Mouse (Mus musculus) liver, embryonic 14.5 days (tissue): ENCODE results near the gene Prss33. TPM values are rescaled to one million over a fixed set of nuclear protein-coding genes. Genes with fewer than 3 reads are reported as not detected.
A peak's percentile ranks its signal among the peaks of the same experiment; 100 is the strongest.

Source experiments
- ATAC-seq: fragments of 200-750 bp; cut with Nextera tagmentation; 2 replicates; pipeline ENCODE4 v1.8.0; 2017; ENCODE audit warnings: moderate number of reproducible peaks, mild to moderate bottlenecking, moderate library complexity; ENCODE audit not compliant: insufficient read depth
- DNase-seq, 3 experiments: peaks; one replicate each; pipeline ENCODE4 v3.0.0-alpha.2; 2012 to 2013; ENCODE audit warnings: low read depth in 3 of 3, low spot score in 3 of 3
- H3K27ac ChIP-seq: fragments of 300-500 bp; sonication (generic); 2 replicates; pipeline ENCODE4 v1.5.1; 2014; ENCODE audit warnings: moderate library complexity, mild to moderate bottlenecking, control low read depth, inconsistent platforms
- H3K27me3 ChIP-seq: fragments of 300-500 bp; sonication (generic); 2 replicates; pipeline ENCODE4 v1.6.1; 2014; ENCODE audit warnings: mild to moderate bottlenecking, low read length, moderate library complexity; ENCODE audit not compliant: control insufficient read depth, insufficient read depth
- H3K36me3 ChIP-seq: fragments of 300-500 bp; sonication (generic); replicated peaks from 2 replicates; pipeline ENCODE4 v1.6.1; 2014; ENCODE audit warnings: low read depth; ENCODE audit not compliant: control insufficient read depth, insufficient read depth
- H3K4me1 ChIP-seq, 2 experiments: fragments of 200-500 bp in 1 of 2; fragments of 300-500 bp in 1 of 2; sonication (generic) in 1 of 2; replicated peaks; 2 replicates each; pipeline ENCODE4 v1.6.1; 2012 to 2014; ENCODE audit warnings: antibody characterized with exemption in 1 of 2, inconsistent platforms in 1 of 2, low read length in 1 of 2; ENCODE audit not compliant: control insufficient read depth in 2 of 2, insufficient read depth in 2 of 2
- H3K4me2 ChIP-seq: fragments of 300-500 bp; sonication (generic); 2 replicates; pipeline ENCODE4 v1.6.1; 2014; ENCODE audit warnings: low read depth, mild to moderate bottlenecking, control low read depth, moderate library complexity
- H3K4me3 ChIP-seq, 2 experiments: fragments of 200-500 bp in 1 of 2; fragments of 300-500 bp in 1 of 2; sonication (generic) in 1 of 2; 2 replicates each; pipeline ENCODE4 v1.5.1; 2012 to 2014; ENCODE audit warnings: low read depth in 2 of 2, low read length in 2 of 2, mild to moderate bottlenecking in 2 of 2, control low read depth in 1 of 2, inconsistent platforms in 1 of 2, moderate library complexity in 1 of 2; ENCODE audit not compliant: insufficient read depth in 1 of 2
- H3K9ac ChIP-seq: fragments of 300-500 bp; sonication (generic); replicated peaks from 2 replicates; pipeline ENCODE4 v1.6.1; 2014; ENCODE audit warnings: mild to moderate bottlenecking, control low read depth, moderate library complexity
- H3K9me3 ChIP-seq: fragments of 300-500 bp; sonication (generic); 2 replicates; pipeline ENCODE4 v1.6.1; 2016; ENCODE audit warnings: low read length, mixed read lengths; ENCODE audit not compliant: control insufficient read depth
- CTCF ChIP-seq: IDR thresholded peaks from 2 replicates; pipeline ENCODE4 v1.5.1; 2016; ENCODE audit warnings: antibody characterized with exemption, low read depth, control low read depth
- EP300 ChIP-seq: IDR thresholded peaks from 2 replicates; pipeline ENCODE4 v1.6.1; 2016; ENCODE audit warnings: antibody characterized with exemption, low read depth
- WGBS: fragments of 180-500 bp; shearing (Covaris S2); extraction: QIAGEN DNeasy Blood & Tissue Kit; methylation state at CpG from one replicate; pipeline ENCODE4 v1.1.7; 2014; ENCODE audit not compliant: insufficient replicate concordance; 5-methylcytosine and 5-hydroxymethylcytosine counted together
- polyA plus RNA-seq, 2 experiments: library from polyadenylated mRNA; depleted of rRNA in 1 of 2; stranded (reverse) in 1 of 2; unstranded in 1 of 2; fragments of >200 nt; fragmentation: Nextera tagmentation in 1 of 2; extraction: Ambion mirVana in 1 of 2; gene quantifications; 2 replicates each; pipeline versions ENCODE4 v1.2.1 to v1.2.3; 2012 to 2014

The Prss33 gene
- polyA plus RNA-seq, 2 experiments, result not detected

GRCm38 (mm10) chr17:23803366-23804041 lies 32.4 kb downstream of the Prss33 start:
- Histone ChIP-seq H3K9me3 (no peaks in the 10 kb centered on the region), H3K4me1 (peaks cover 8 to 13% of the 10 kb centered on the region in 2 experiments), H3K27me3 (no peaks in the 10 kb centered on the region), H3K36me3 (peaks cover 18% of the 10 kb centered on the region), H3K27ac (peak overlapping the region; percentile 93), H3K9ac (peak overlapping the region; percentile 99), H3K4me3 (peak overlapping the region; percentile 90), H3K4me2 (peak overlapping the region; percentile 91)
- under 1% methylated on average over 79 of the region's 83 CpGs for WGBS
- peak; percentile 78 to 82 (median 79) for DNase-seq
- peak; percentile 74 for ATAC-seq
- TF ChIP-seq CTCF (no peak), EP300 (no peak)

GRCm38 (mm10) chr17:23802746-23803365 lies 33.0 kb downstream of the Prss33 start:
- Histone ChIP-seq H3K36me3 (peaks cover 11% of the 10 kb centered on the region), H3K4me2 (peak overlapping the region; percentile 91), H3K9me3 (no peaks in the 10 kb centered on the region), H3K27ac (peak overlapping the region; percentile 93), H3K4me1 (peaks cover 8 to 13% of the 10 kb centered on the region in 2 experiments), H3K9ac (peak overlapping the region; percentile 99), H3K4me3 (peak overlapping the region; percentile 90), H3K27me3 (no peaks in the 10 kb centered on the region)
- TF ChIP-seq EP300, result peak; percentile 14; the same call in 1 of the 2 replicates
- TF ChIP-seq CTCF, result no peak
- ATAC-seq (peak; percentile 97), DNase-seq (peak; percentile 94 to 97 (median 94))
- under 1% methylated on average over 60 of the region's 60 CpGs for WGBS

DNA sequence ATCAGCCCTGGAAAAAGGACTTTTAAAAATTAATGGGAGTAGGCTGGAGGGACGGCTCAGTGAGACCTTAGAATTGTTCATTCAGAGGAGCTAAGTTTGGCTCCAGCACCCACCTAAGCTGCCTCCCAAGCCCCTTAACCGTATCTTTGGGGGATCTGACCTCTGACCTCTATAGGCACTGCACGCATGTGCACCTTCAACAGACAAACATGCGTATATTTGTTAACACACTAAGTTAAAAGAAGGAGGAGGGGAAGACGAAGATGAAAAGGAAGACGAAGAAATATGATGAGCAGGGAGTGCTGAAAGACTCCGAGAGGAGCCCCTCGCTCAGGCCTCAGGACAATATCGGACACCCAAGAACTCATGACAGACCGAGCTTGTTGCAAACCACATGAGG lies 34.2 kb downstream of the Prss33 start:
- H3K36me3 ChIP-seq, result no peaks in the 10 kb centered on the region
- WGBS, result 83% methylated on average over 10 of the region's 10 CpGs
- no peaks in the 10 kb centered on the region for H3K27me3 ChIP-seq
- H3K4me3 ChIP-seq, result no peak overlapping the region
- no peak for DNase-seq
- peaks cover 8 to 13% of the 10 kb centered on the region in 2 experiments for H3K4me1 ChIP-seq
- TF ChIP-seq EP300 (no peak), CTCF (no peak)
- H3K27ac ChIP-seq, result no peak overlapping the region
- H3K9ac ChIP-seq, result no peak overlapping the region
- H3K4me2 ChIP-seq, result peak overlapping the region; percentile 91
- no peak for ATAC-seq
- H3K9me3 ChIP-seq, result no peaks in the 10 kb centered on the region

- no peak for ATAC-seq
- no peak overlapping the region for H3K4me2 ChIP-seq
These were observed 38.5 kb downstream of the Prss33 start for GRCm38 (mm10) chr17:23797316-23797715.

DNA sequence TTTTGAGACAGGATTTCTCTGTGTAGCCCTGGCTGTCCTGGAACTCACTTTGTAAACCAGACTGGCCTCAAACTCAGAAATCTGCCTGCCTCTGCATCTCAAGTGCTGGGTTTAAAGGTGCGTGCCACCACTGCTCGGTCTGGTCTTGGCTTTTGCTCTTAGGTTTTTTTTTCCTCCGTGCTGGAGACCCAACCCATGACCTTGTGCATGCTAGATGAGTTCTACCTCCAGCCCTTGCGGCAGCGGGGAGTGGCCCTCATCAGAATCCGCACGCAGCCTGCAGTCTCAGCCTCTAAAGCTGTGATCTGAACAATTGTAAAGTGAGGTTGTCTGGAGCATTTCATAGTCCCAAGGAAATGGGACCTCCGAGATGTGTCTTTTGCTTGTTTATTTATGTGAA lies 40.5 kb downstream of the Prss33 start:
- 84% methylated on average over 8 of the region's 8 CpGs for WGBS
- H3K9ac ChIP-seq, result no peak overlapping the region
- TF ChIP-seq EP300, result no peak
- TF ChIP-seq CTCF, result no peak

More at GRCm38 (mm10) chr17:23797316-23797715, 38.5 kb downstream of the Prss33 start:
- H3K4me3 ChIP-seq, result no peak overlapping the region
- no peak for TF ChIP-seq CTCF
- peaks cover 3 to 5% of the 10 kb centered on the region in 2 experiments for H3K4me1 ChIP-seq
- H3K9ac ChIP-seq, result no peak overlapping the region
- H3K9me3 ChIP-seq, result no peaks in the 10 kb centered on the region
- H3K27me3 ChIP-seq, result no peaks in the 10 kb centered on the region
- no peak overlapping the region for H3K27ac ChIP-seq
- DNase-seq, result no peak
- WGBS, result 32% methylated on average over 7 of the region's 7 CpGs
- H3K36me3 ChIP-seq, result no peaks in the 10 kb centered on the region

More for the DNA sequence above, 40.5 kb downstream of the Prss33 start:
- Histone ChIP-seq H3K36me3 (no peaks in the 10 kb centered on the region), H3K27ac (no peak overlapping the region), H3K4me1 (peaks cover 6 to 7% of the 10 kb centered on the region in 2 experiments; a peak in 3 of 4 replicates), H3K27me3 (no peaks in the 10 kb centered on the region), H3K4me3 (no peak overlapping the region), H3K4me2 (no peak overlapping the region), H3K9me3 (no peaks in the 10 kb centered on the region)
- ATAC-seq (no peak), DNase-seq (no peak)
